Mouse (Mus musculus): ENCODE measurements around the gene Maco1. TPM values are rescaled to one million over a fixed set of nuclear protein-coding genes. Genes with fewer than 3 reads are reported as not detected.
"Not testable (repeated sequence)": the region's sequence is repeated elsewhere in the genome, so short reads cannot be mapped to it uniquely, and the experiment has no call there.

The Maco1 gene
- polyA plus RNA-seq, 1 experiment from 2014 or later: 43.5 TPM

DNA sequence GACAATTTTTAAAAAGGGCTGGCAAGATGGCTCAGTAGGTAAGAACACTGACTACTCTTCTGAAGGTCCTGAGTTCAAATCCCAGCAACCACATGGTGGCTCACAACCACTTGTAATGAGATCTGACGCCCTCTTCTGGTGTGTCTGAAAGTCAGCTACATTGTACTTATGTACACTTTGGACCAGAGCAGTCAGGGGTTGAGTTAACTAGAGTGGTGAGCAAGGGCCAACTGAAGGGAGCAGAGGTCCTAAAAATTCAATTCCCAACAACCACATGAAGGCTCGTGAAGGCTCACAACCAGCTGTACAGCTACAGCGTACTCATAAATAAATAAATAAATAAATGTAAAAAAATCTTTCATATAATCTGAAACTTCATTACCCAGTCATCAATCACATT lies 14.4 kb downstream of the Maco1 start:
- not testable (repeated sequence) for ATAC-seq (ENCODE audit: low FRiP score, low TSS enrichment)

GRCm38 (mm10) chr4:134838221-134838620 lies 14.9 kb downstream of the Maco1 start:
- H3K9ac ChIP-seq (ENCODE audit: low read depth, low read length): no peak overlapping the region
- H3K4me3 ChIP-seq (ENCODE audit: low read length): no peak overlapping the region
- WGBS: 57% methylated on average over 1 of the region's 1 CpGs
- H3K4me2 ChIP-seq (replicated peaks; ENCODE audit: low read depth, low read length): no peak overlapping the region
- H3K36me3 ChIP-seq (ENCODE audit: control insufficient read depth, insufficient read depth, low read length): peaks cover 13% of the 10 kb centered on the region; the same call in 1 of the 2 replicates
- H3K9me3 ChIP-seq (ENCODE audit: control insufficient read depth, low read length): no peaks in the 10 kb centered on the region
- H3K4me1 ChIP-seq (ENCODE audit: control insufficient read depth, insufficient read depth, low read length): 0 out of 2 replicates have a peak, but pooled peaks cover 5% of the 10 kb centered on the region
- no peak overlapping the region for H3K27ac ChIP-seq (ENCODE audit: low read depth, low read length)
- ATAC-seq (ENCODE audit: low FRiP score, low TSS enrichment): no peak
- H3K27me3 ChIP-seq (ENCODE audit: control insufficient read depth, insufficient read depth, low read length): no peaks in the 10 kb centered on the region

More for the DNA sequence above, 14.4 kb downstream of the Maco1 start:
- not testable (repeated sequence) for H3K27me3 ChIP-seq (ENCODE audit: control insufficient read depth, insufficient read depth, low read length); H3K4me1 ChIP-seq (ENCODE audit: control insufficient read depth, insufficient read depth, low read length); H3K4me2 ChIP-seq (replicated peaks; ENCODE audit: low read depth, low read length); H3K9ac ChIP-seq (ENCODE audit: low read depth, low read length); H3K9me3 ChIP-seq (ENCODE audit: control insufficient read depth, low read length); H3K4me3 ChIP-seq (ENCODE audit: low read length); H3K27ac ChIP-seq (ENCODE audit: low read depth, low read length)
- H3K36me3 ChIP-seq (ENCODE audit: control insufficient read depth, insufficient read depth, low read length): peaks cover 13% of the 10 kb centered on the region; the same call in 1 of the 2 replicates
- WGBS: 88% methylated on average over 3 of the region's 3 CpGs

GRCm38 (mm10) chr4:134835486-134835885 lies 17.7 kb downstream of the Maco1 start:
- WGBS: 86% methylated on average over 4 of the region's 4 CpGs
- no peaks in the 10 kb centered on the region for H3K27me3 ChIP-seq (ENCODE audit: control insufficient read depth, insufficient read depth, low read length)
- no peak overlapping the region for H3K4me2 ChIP-seq (replicated peaks; ENCODE audit: low read depth, low read length)
- H3K27ac ChIP-seq (ENCODE audit: low read depth, low read length): no peak overlapping the region
- 0 out of 2 replicates have a peak, but pooled peaks cover 5% of the 10 kb centered on the region for H3K4me1 ChIP-seq (ENCODE audit: control insufficient read depth, insufficient read depth, low read length)
- H3K9ac ChIP-seq (ENCODE audit: low read depth, low read length): no peak overlapping the region
- ATAC-seq (ENCODE audit: low FRiP score, low TSS enrichment): no peak
- no peaks in the 10 kb centered on the region for H3K9me3 ChIP-seq (ENCODE audit: control insufficient read depth, low read length)
- no peak overlapping the region for H3K4me3 ChIP-seq (ENCODE audit: low read length)
- peaks cover 28% of the 10 kb centered on the region for H3K36me3 ChIP-seq (ENCODE audit: control insufficient read depth, insufficient read depth, low read length)

DNA sequence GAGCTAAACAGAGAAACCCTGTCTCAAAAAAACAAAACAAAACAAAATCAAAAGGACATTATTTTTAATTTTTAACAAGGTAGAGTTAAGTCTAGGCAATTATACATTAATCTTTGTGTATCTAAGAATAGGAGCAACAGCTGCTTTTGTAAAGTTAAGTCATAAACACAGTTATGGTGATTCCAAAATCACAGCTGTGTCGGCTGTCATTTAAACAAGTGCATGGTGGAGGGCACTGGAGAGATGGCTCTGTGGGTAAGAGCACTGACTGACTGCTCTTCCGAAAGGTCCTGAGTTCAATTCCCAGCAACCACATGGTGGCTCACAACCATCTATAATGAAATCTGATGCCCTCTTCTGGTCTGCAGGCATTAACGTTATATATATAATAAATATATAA lies 21.2 kb downstream of the Maco1 start:
- Histone ChIP-seq H3K36me3 (ENCODE audit: control insufficient read depth, insufficient read depth, low read length) (peaks cover 45% of the 10 kb centered on the region), H3K4me2 (replicated peaks; ENCODE audit: low read depth, low read length) (no peak overlapping the region), H3K4me1 (ENCODE audit: control insufficient read depth, insufficient read depth, low read length) (no peaks in the 10 kb centered on the region), H3K9me3 (ENCODE audit: control insufficient read depth, low read length) (no peaks in the 10 kb centered on the region), H3K9ac (ENCODE audit: low read depth, low read length) (no peak overlapping the region), H3K27ac (ENCODE audit: low read depth, low read length) (no peak overlapping the region), H3K27me3 (ENCODE audit: control insufficient read depth, insufficient read depth, low read length) (no peaks in the 10 kb centered on the region), H3K4me3 (ENCODE audit: low read length) (no peak overlapping the region)
- 88% methylated on average over 3 of the region's 3 CpGs for WGBS
- no peak for ATAC-seq (ENCODE audit: low FRiP score, low TSS enrichment)

- 93% methylated on average over 11 of the region's 11 CpGs for whole genome bisulfite sequencing
Observed at GRCm38 (mm10) chr4:134827806-134828205, 25.3 kb downstream of the Maco1 start.

DNA sequence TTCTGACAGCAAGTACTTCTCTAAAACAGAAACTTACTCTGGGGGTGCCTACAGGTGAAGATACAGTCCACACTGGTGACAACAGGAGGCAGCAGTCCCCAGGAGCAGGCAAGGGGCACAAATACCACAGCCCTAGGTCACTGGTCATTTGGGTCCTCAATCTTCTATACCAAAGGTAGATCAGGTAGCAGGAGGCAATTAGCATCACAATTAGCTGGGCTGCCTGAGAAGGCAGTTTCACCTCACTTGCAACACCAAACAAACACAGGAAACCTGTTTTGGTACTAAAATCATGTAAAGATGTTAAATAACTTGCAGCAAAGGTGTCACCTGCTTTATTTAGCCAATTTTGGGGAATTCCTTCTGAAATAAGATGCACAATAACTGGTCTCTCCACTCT lies 26.8 kb downstream of the Maco1 start:
- no peak overlapping the region for H3K9ac ChIP-seq (ENCODE audit: low read depth, low read length)
- H3K4me3 ChIP-seq (ENCODE audit: low read length): no peak overlapping the region
- no peaks in the 10 kb centered on the region for H3K27me3 ChIP-seq (ENCODE audit: control insufficient read depth, insufficient read depth, low read length)
- H3K4me2 ChIP-seq (replicated peaks; ENCODE audit: low read depth, low read length): no peak overlapping the region
- H3K27ac ChIP-seq (ENCODE audit: low read depth, low read length): no peak overlapping the region
- no peaks in the 10 kb centered on the region for H3K9me3 ChIP-seq (ENCODE audit: control insufficient read depth, low read length)
- peaks cover 31% of the 10 kb centered on the region for H3K36me3 ChIP-seq (ENCODE audit: control insufficient read depth, insufficient read depth, low read length)
- 0 out of 2 replicates have a peak, but pooled peaks cover 3% of the 10 kb centered on the region for H3K4me1 ChIP-seq (ENCODE audit: control insufficient read depth, insufficient read depth, low read length)
- ATAC-seq (ENCODE audit: low FRiP score, low TSS enrichment): no peak

More at GRCm38 (mm10) chr4:134827806-134828205, 25.3 kb downstream of the Maco1 start:
- no peak overlapping the region for H3K27ac ChIP-seq (ENCODE audit: low read depth, low read length)
- no peaks in the 10 kb centered on the region for H3K27me3 ChIP-seq (ENCODE audit: control insufficient read depth, insufficient read depth, low read length)
- peaks cover 34% of the 10 kb centered on the region for H3K36me3 ChIP-seq (ENCODE audit: control insufficient read depth, insufficient read depth, low read length)
- no peak overlapping the region for H3K9ac ChIP-seq (ENCODE audit: low read depth, low read length)
- no peak overlapping the region for H3K4me2 ChIP-seq (replicated peaks; ENCODE audit: low read depth, low read length)
- ATAC-seq (ENCODE audit: low FRiP score, low TSS enrichment): no peak
- H3K4me1 ChIP-seq (ENCODE audit: control insufficient read depth, insufficient read depth, low read length): no peaks in the 10 kb centered on the region
- no peaks in the 10 kb centered on the region for H3K9me3 ChIP-seq (ENCODE audit: control insufficient read depth, low read length)
- H3K4me3 ChIP-seq (ENCODE audit: low read length): no peak overlapping the region

GRCm38 (mm10) chr4:134825864-134826263 lies 27.3 kb downstream of the Maco1 start:
- H3K4me2 ChIP-seq (replicated peaks; ENCODE audit: low read depth, low read length); H3K4me3 ChIP-seq (ENCODE audit: low read length); ATAC-seq (ENCODE audit: low FRiP score, low TSS enrichment); H3K9ac ChIP-seq (ENCODE audit: low read depth, low read length); H3K27me3 ChIP-seq (ENCODE audit: control insufficient read depth, insufficient read depth, low read length); H3K27ac ChIP-seq (ENCODE audit: low read depth, low read length); H3K4me1 ChIP-seq (ENCODE audit: control insufficient read depth, insufficient read depth, low read length); H3K9me3 ChIP-seq (ENCODE audit: control insufficient read depth, low read length): not testable (repeated sequence)
- WGBS: 93% methylated on average over 11 of the region's 11 CpGs
- H3K36me3 ChIP-seq (ENCODE audit: control insufficient read depth, insufficient read depth, low read length): peaks cover 27% of the 10 kb centered on the region

- 54% methylated on average over 2 of the region's 2 CpGs for WGBS
- no peak overlapping the region for H3K27ac ChIP-seq (ENCODE audit: low read depth, low read length)
Observed at GRCm38 (mm10) chr4:134823560-134823959, 29.6 kb downstream of the Maco1 start.

DNA sequence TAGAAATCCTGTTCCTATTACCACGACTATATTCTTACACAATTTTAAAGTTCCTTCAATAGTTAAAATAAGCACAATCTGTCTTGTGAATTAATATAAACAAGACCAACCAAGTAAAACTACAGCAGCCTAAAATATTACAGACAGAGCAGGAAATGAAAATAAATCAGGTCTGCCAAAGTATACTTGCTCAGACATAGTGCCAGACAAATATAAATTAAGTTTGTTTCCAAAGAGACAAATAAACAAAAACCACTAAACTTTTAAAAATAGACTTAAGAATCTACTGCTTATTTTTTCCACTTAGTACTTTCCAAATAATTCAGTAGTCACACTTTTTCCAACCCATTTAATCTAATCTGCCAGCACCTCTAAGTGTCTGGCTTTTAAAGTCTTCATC lies 32.1 kb downstream of the Maco1 start:
- Histone ChIP-seq H3K27me3 (ENCODE audit: control insufficient read depth, insufficient read depth, low read length) (no peaks in the 10 kb centered on the region), H3K9ac (ENCODE audit: low read depth, low read length) (no peak overlapping the region), H3K27ac (ENCODE audit: low read depth, low read length) (no peak overlapping the region), H3K36me3 (ENCODE audit: control insufficient read depth, insufficient read depth, low read length) (peaks cover 9% of the 10 kb centered on the region; the same call in 1 of the 2 replicates), H3K9me3 (ENCODE audit: control insufficient read depth, low read length) (no peaks in the 10 kb centered on the region), H3K4me3 (ENCODE audit: low read length) (no peak overlapping the region), H3K4me1 (ENCODE audit: control insufficient read depth, insufficient read depth, low read length) (0 out of 2 replicates have a peak, but pooled peaks cover 3% of the 10 kb centered on the region), H3K4me2 (replicated peaks; ENCODE audit: low read depth, low read length) (no peak overlapping the region)
- WGBS: 57% methylated on average over 1 of the region's 1 CpGs
- no peak for ATAC-seq (ENCODE audit: low FRiP score, low TSS enrichment)

More at GRCm38 (mm10) chr4:134823560-134823959, 29.6 kb downstream of the Maco1 start:
- H3K36me3 ChIP-seq (ENCODE audit: control insufficient read depth, insufficient read depth, low read length): peaks cover 27% of the 10 kb centered on the region; the same call in 1 of the 2 replicates
- H3K9me3 ChIP-seq (ENCODE audit: control insufficient read depth, low read length): no peaks in the 10 kb centered on the region
- no peak overlapping the region for H3K4me3 ChIP-seq (ENCODE audit: low read length)
- no peak for ATAC-seq (ENCODE audit: low FRiP score, low TSS enrichment)
- 0 out of 2 replicates have a peak, but pooled peaks cover 3% of the 10 kb centered on the region for H3K4me1 ChIP-seq (ENCODE audit: control insufficient read depth, insufficient read depth, low read length)
- H3K27me3 ChIP-seq (ENCODE audit: control insufficient read depth, insufficient read depth, low read length): no peaks in the 10 kb centered on the region
- no peak overlapping the region for H3K9ac ChIP-seq (ENCODE audit: low read depth, low read length)
- H3K4me2 ChIP-seq (replicated peaks; ENCODE audit: low read depth, low read length): no peak overlapping the region
